Mouse (Mus musculus) neutrophil, adult 59 days (primary cell): ENCODE measurements around the gene Slc17a2. TPM values are rescaled to one million over a fixed set of nuclear protein-coding genes. Genes with fewer than 3 reads are reported as not detected.

ENCODE experiments used
- total RNA-seq, 2 experiments: library from RNA; stranded (reverse); gene quantifications; 1 replicate in 1 of 2; 2 replicates in 1 of 2; pipeline ENCODE4 v1.2.4; 2023

Slc17a2 gene
- total RNA-seq, result not detected

GRCm38 (mm10) chr13:23806422-23807052, at the start of gene Slc17a2:
Gene Slc17a2 (plus strand): TSS chr13:23806993.

DNA sequence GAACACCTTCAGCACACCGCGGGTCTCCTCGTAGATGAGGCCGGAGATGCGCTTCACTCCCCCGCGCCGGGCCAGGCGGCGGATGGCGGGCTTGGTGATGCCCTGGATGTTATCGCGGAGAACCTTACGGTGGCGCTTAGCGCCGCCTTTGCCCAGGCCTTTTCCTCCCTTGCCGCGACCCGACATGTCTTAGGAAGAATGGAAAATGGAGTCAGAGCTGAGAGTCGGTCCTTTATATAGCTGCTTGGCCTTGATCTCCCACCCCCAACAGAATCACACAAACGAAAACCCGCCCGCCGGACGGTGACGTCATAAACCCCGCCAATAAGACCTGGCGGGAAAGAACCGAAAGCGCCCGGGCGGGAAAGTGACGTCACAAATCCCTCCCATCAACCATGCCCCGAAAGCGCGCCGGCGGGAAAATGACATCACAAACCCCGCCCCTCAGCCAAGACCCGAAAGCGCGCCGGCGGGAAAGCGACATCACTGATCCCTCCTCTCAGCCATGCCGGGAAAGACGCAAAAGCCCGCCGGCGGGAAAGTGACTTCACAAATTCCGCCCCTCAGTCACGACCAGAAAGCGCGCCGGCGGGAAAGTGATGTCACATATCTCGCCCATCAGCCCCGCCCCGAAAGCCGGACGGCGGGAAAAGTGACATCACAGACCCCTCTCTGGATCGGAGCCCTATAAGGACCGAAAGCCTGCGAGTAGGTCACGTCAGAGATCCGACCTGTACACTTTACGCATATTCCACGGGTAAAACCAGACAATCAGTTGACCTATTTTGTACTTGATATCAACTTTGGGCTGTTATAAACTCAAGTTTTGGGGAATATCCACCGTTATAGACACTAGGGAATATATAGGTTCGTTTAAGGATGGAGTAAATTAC, 45.6 kb upstream of the Slc17a2 start, which contains the start of gene Hist1h4a:
Gene Hist1h4a, minus strand, starts transcription at position 259 of the 893 bp plus-strand sequence.

GRCm38 (mm10) chr13:23761871-23762821, 44.6 kb upstream of the Slc17a2 start, which contains the start of gene Hist1h3a:
Gene Hist1h3a (minus strand): TSS chr13:23762386.

GRCm38 (mm10) chr13:23763586-23764323, 43.0 kb upstream of the Slc17a2 start, which contains the start of gene Hist1h1a:
Gene Hist1h1a (plus strand): TSS chr13:23763666.

GRCm38 (mm10) chr13:23769613-23770012, 37.2 kb upstream of the Slc17a2 start, which contains the start of gene Trim38:
Gene Trim38 (plus strand): TSS chr13:23769913.

GRCm38 (mm10) chr13:23839308-23839707, 32.5 kb downstream of the Slc17a2 start, which contains the start of gene Slc17a3:
Gene Slc17a3 (plus strand): TSS chr13:23839434.

GRCm38 (mm10) chr13:23867405-23867804, 60.6 kb downstream of the Slc17a2 start, which contains the start of gene Slc17a1:
Gene Slc17a1 (plus strand): TSS chr13:23867750.

Other genes with a start within 250 kb of the Slc17a2 start
- 100 to 1,000 TPM; 839 to 947 TPM for gene Hist1h3e, start 244.6 kb upstream of the Slc17a2 start, total RNA-seq
- gene Hist1h2ae, start 235.8 kb upstream of the Slc17a2 start, total RNA-seq, result 100 to 1,000 TPM; 191 to 199 TPM
- 1,000 to 10,000 TPM; 1,545 to 1,845 TPM for gene Hist1h2bg, start 235.6 kb upstream of the Slc17a2 start, total RNA-seq
- 1,000 to 10,000 TPM; 1,042 to 1,254 TPM for gene Hist1h2bf, start 232.8 kb upstream of the Slc17a2 start, total RNA-seq
- 100 to 1,000 TPM; 115 to 121 TPM for gene Hist1h2ad, start 232.6 kb upstream of the Slc17a2 start, total RNA-seq
- gene Hist1h3d, start 231.2 kb upstream of the Slc17a2 start, total RNA-seq, result 100 to 1,000 TPM; 147 to 159 TPM
- gene Hist1h4d, start 225.4 kb upstream of the Slc17a2 start, total RNA-seq, result 100 to 1,000 TPM; 726 to 742 TPM
- gene Hist1h2be, start 185.9 kb upstream of the Slc17a2 start, total RNA-seq, result 100 to 1,000 TPM; 103 to 111 TPM
- gene Hist1h1e, start 184.4 kb upstream of the Slc17a2 start, total RNA-seq, result 100 to 1,000 TPM; 779 TPM
- gene Hist1h2ac, start 123.0 kb upstream of the Slc17a2 start, total RNA-seq, result 10 to 100 TPM; 48.0 to 51.5 TPM
- gene Hist1h2bc, start 122.8 kb upstream of the Slc17a2 start, total RNA-seq, result 100 to 1,000 TPM in 1 of 2 experiments, 10 to 100 TPM in 1; 97.4 to 109 TPM
- gene Hist1h1t, start 111.2 kb upstream of the Slc17a2 start, total RNA-seq, result 1 to 10 TPM in 1 of 2 experiments, under 1 TPM in 1; 0.86 to 1.1 TPM
- 100 to 1,000 TPM; 391 to 419 TPM for gene Hist1h4c, start 108.5 kb upstream of the Slc17a2 start, total RNA-seq
- gene Hfe, start 96.1 kb upstream of the Slc17a2 start, total RNA-seq, result 1 to 10 TPM; 4.2 to 6.6 TPM
- gene Hist1h1c, start 68.2 kb upstream of the Slc17a2 start, total RNA-seq, result 1,000 to 10,000 TPM; 1,619 to 1,663 TPM
- 100 to 1,000 TPM; 617 to 658 TPM for gene Hist1h3c, start 61.4 kb upstream of the Slc17a2 start, total RNA-seq
- 100 to 1,000 TPM; 868 to 875 TPM for gene Hist1h2bb, start 60.3 kb upstream of the Slc17a2 start, total RNA-seq
- gene Hist1h2ab, start 55.9 kb upstream of the Slc17a2 start, total RNA-seq, result 1,000 to 10,000 TPM; 1,294 to 1,569 TPM
- gene Hist1h3b, start 54.7 kb upstream of the Slc17a2 start, total RNA-seq, result 1,000 to 10,000 TPM; 1,352 to 1,548 TPM
- 100 to 1,000 TPM; 569 to 600 TPM for gene Hist1h4b, start 50.0 kb upstream of the Slc17a2 start, total RNA-seq
- 100 to 1,000 TPM; 541 to 562 TPM for gene Hist1h4a, start 45.8 kb upstream of the Slc17a2 start, total RNA-seq
- gene Hist1h3a, start 44.6 kb upstream of the Slc17a2 start, total RNA-seq, result 1,000 to 10,000 TPM in 1 of 2 experiments, 100 to 1,000 TPM in 1; 878 to 1,040 TPM
- gene Hist1h1a, start 43.3 kb upstream of the Slc17a2 start, total RNA-seq, result 100 to 1,000 TPM; 455 to 460 TPM
- not detected for gene Trim38, start 37.1 kb upstream of the Slc17a2 start, total RNA-seq
- not detected for gene Slc17a3, start 32.4 kb downstream of the Slc17a2 start, total RNA-seq
- not detected for gene Slc17a1, start 60.8 kb downstream of the Slc17a2 start, total RNA-seq
- gene Slc17a4, start 108.0 kb downstream of the Slc17a2 start, total RNA-seq, result not detected
- not detected for gene Hist1h2ba, start 127.2 kb downstream of the Slc17a2 start, total RNA-seq
- not detected for gene Hist1h2aa, start 127.5 kb downstream of the Slc17a2 start, total RNA-seq
- not detected for gene Scgn, start 184.2 kb downstream of the Slc17a2 start, total RNA-seq